Mouse (Mus musculus) intestine, embryonic 15.5 days (tissue): ENCODE measurements at regions not wholly inside any gene's neighbourhood (a gene's known extent, or its start where the extent isn't known, plus 50 kb on each side); places are given as distances from the start of the nearest gene placed in this dataset.
"Not testable (repeated sequence)": the region's sequence is repeated elsewhere in the genome, so short reads cannot be mapped to it uniquely, and the experiment has no call there.

Experiments used
- ATAC-seq: fragments of 200-750 bp; cut with Nextera tagmentation; 2 replicates; pipeline ENCODE4 v1.8.0; 2017; ENCODE audit warnings: moderate TSS enrichment, moderate library complexity
- H3K27ac ChIP-seq: fragments of 300-500 bp; sonication (generic); 2 replicates; pipeline ENCODE4 v1.5.1; 2015; ENCODE audit warnings: mild to moderate bottlenecking, inconsistent platforms
- H3K27me3 ChIP-seq: fragments of 300-500 bp; sonication (generic); replicated peaks from 2 replicates; pipeline ENCODE4 v1.6.1; 2015; ENCODE audit warnings: inconsistent platforms
- H3K36me3 ChIP-seq: fragments of 300-500 bp; sonication (generic); 2 replicates; pipeline ENCODE4 v1.6.1; 2015; ENCODE audit warnings: inconsistent platforms
- H3K4me1 ChIP-seq: fragments of 300-500 bp; sonication (generic); replicated peaks from 2 replicates; pipeline ENCODE4 v1.6.1; 2015; ENCODE audit warnings: inconsistent platforms
- H3K4me2 ChIP-seq: fragments of 300-500 bp; sonication (generic); replicated peaks from 2 replicates; pipeline ENCODE4 v1.6.1; 2015; ENCODE audit warnings: mild to moderate bottlenecking, inconsistent platforms
- H3K4me3 ChIP-seq: fragments of 300-500 bp; sonication (generic); replicated peaks from 2 replicates; pipeline ENCODE4 v1.5.1; 2015; ENCODE audit warnings: inconsistent platforms
- H3K9ac ChIP-seq: fragments of 300-500 bp; sonication (generic); 2 replicates; pipeline ENCODE4 v1.6.1; 2015; ENCODE audit warnings: inconsistent platforms
- H3K9me3 ChIP-seq: fragments of 300-500 bp; sonication (generic); 2 replicates; pipeline ENCODE4 v1.6.1; 2016; ENCODE audit warnings: inconsistent platforms
- WGBS: fragments of 180-500 bp; shearing (Covaris S2); methylation state at CpG from one replicate; pipeline ENCODE4 v1.1.7; 2015; 5-methylcytosine and 5-hydroxymethylcytosine counted together

DNA sequence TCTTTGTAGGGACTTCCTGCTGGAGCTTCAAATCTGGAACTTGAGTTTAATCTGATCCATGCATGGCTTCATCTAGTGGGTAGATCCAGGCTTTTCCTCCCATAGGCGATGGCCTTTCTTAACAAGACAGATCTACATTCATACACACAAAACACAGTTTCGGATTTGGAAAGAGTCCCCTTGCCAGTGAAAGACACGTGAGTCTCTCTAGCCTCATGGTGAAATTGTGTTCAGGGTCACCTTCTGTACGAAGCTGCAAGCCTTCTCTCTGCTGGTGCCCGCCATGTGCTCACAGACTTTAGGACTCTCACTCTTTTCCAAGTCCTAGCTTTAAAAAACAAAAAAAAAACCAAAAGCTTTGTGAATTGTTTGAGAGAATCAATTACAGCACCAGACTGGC is 51.4 kb upstream of the Dlx2 start:
- WGBS, result 77% methylated on average over 5 of the region's 5 CpGs
- Histone ChIP-seq H3K4me2 (no peak overlapping the region), H3K36me3 (no peaks in the 10 kb centered on the region), H3K9ac (no peak overlapping the region), H3K27me3 (no peaks in the 10 kb centered on the region), H3K27ac (no peak overlapping the region), H3K4me3 (no peak overlapping the region), H3K4me1 (no peaks in the 10 kb centered on the region), H3K9me3 (no peaks in the 10 kb centered on the region)
- no peak for ATAC-seq

DNA sequence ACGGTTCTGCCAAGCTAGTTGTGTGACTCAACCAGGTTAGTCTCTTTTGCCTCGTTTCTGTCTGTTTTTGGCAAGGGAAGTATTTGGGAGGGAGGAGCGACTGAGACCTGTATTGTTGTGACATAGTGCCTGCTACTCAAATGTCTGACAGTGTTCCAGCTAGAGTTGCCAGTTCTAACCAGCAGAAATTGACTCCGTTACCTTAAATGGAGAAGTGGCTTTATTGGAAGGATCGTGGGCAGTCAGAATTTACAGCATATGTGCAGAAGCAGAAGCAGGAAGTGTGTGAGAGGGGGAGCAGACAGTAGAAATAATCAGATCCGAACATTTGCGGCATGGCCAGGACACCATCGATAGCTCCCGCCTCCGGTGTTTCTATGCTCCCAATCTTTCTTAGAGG is 51.8 kb upstream of the Dlx2 start:
- Histone ChIP-seq H3K4me2 (peak overlapping the region; percentile 31; the same call in 1 of the 2 replicates), H3K9ac (no peak overlapping the region), H3K9me3 (no peaks in the 10 kb centered on the region), H3K27me3 (no peaks in the 10 kb centered on the region), H3K4me3 (no peak overlapping the region), H3K4me1 (no peaks in the 10 kb centered on the region), H3K27ac (no peak overlapping the region), H3K36me3 (no peaks in the 10 kb centered on the region)
- 56% methylated on average over 10 of the region's 10 CpGs for WGBS
- ATAC-seq, result no peak; the same call in 1 of the 2 replicates

GRCm38 (mm10) chr2:71598778-71599177 is 52.2 kb upstream of the Dlx2 start:
- H3K27ac ChIP-seq, result no peak overlapping the region
- no peaks in the 10 kb centered on the region for H3K36me3 ChIP-seq
- WGBS, result 14% methylated on average over 5 of the region's 5 CpGs
- no peak overlapping the region for H3K4me3 ChIP-seq
- H3K9ac ChIP-seq, result no peak overlapping the region
- H3K4me2 ChIP-seq, result peak overlapping the region; percentile 31; the same call in 1 of the 2 replicates
- peak; percentile 89 for ATAC-seq
- H3K4me1 ChIP-seq, result no peaks in the 10 kb centered on the region
- H3K27me3 ChIP-seq, result no peaks in the 10 kb centered on the region
- no peaks in the 10 kb centered on the region for H3K9me3 ChIP-seq

- 64% methylated on average over 7 of the region's 7 CpGs for WGBS
- H3K4me1 ChIP-seq, result no peaks in the 10 kb centered on the region
- H3K36me3 ChIP-seq, result no peaks in the 10 kb centered on the region
- no peak overlapping the region for H3K4me2 ChIP-seq
- H3K4me3 ChIP-seq, result no peak overlapping the region
- H3K9ac ChIP-seq, result no peak overlapping the region
- no peaks in the 10 kb centered on the region for H3K27me3 ChIP-seq
- ATAC-seq, result no peak
- no peak overlapping the region for H3K27ac ChIP-seq
- no peaks in the 10 kb centered on the region for H3K9me3 ChIP-seq
Observed at GRCm38 (mm10) chr2:71600213-71600612, 53.7 kb upstream of the Dlx2 start.

DNA sequence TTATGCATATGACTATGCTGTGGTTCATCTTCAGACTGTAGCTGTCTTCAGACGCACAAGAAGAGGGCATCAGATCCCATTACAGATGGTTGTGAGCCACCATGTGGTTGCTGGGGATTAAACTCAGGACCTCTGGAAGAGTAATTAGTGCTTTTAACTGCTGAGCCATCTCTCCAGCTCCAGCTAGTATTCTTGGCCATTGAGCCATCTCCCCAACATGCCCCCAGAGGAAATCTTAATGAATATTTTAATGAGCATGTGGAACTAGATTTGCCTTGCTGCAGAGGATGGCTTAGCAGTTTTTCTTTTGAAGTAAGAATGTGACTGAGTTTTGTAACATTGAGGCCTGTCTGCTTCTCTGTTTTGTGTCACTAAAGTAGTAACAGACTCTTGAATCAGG is 54.4 kb upstream of the Dlx2 start:
- 75% methylated on average over 1 of the region's 1 CpGs for WGBS
- no peak for ATAC-seq

GRCm38 (mm10) chr2:71603796-71604195 is 57.2 kb upstream of the Dlx2 start:
- H3K4me1 ChIP-seq, ATAC-seq, H3K4me2 ChIP-seq, H3K9me3 ChIP-seq, H3K27ac ChIP-seq, H3K36me3 ChIP-seq, H3K27me3 ChIP-seq, H3K4me3 ChIP-seq, H3K9ac ChIP-seq: not testable (repeated sequence)
- 80% methylated on average over 8 of the region's 8 CpGs for WGBS

More for the DNA sequence above, 54.4 kb upstream of the Dlx2 start:
- Histone ChIP-seq H3K4me3 (no peak overlapping the region), H3K9ac (no peak overlapping the region), H3K4me1 (no peaks in the 10 kb centered on the region), H3K9me3 (no peaks in the 10 kb centered on the region), H3K27ac (no peak overlapping the region), H3K4me2 (no peak overlapping the region), H3K27me3 (no peaks in the 10 kb centered on the region), H3K36me3 (no peaks in the 10 kb centered on the region)

DNA sequence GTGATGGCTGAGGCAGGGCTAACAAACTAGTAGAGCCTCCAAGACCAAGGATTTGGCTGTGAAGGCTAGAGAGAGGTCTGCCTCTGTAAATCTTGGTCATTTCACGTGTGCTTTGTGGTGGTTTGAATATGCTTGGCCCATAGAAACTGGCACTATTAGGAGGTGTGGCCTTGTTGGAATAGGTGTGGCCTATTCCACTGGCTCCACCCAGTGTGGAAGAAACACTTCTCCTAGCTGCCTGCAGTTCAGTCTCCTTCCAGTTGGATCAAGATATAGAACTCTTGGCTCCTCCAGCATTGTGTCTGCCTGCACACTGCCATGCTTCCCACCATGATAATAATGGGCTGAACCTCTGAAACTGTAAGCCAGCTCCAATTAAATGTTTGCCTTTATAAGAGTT is 59.1 kb upstream of the Dlx2 start:
- WGBS, result 94% methylated on average over 1 of the region's 1 CpGs
- no peak for ATAC-seq
- Histone ChIP-seq H3K4me2 (no peak overlapping the region), H3K36me3 (no peaks in the 10 kb centered on the region), H3K4me1 (no peaks in the 10 kb centered on the region), H3K27me3 (no peaks in the 10 kb centered on the region), H3K4me3 (no peak overlapping the region), H3K27ac (no peak overlapping the region), H3K9ac (no peak overlapping the region), H3K9me3 (no peaks in the 10 kb centered on the region)

DNA sequence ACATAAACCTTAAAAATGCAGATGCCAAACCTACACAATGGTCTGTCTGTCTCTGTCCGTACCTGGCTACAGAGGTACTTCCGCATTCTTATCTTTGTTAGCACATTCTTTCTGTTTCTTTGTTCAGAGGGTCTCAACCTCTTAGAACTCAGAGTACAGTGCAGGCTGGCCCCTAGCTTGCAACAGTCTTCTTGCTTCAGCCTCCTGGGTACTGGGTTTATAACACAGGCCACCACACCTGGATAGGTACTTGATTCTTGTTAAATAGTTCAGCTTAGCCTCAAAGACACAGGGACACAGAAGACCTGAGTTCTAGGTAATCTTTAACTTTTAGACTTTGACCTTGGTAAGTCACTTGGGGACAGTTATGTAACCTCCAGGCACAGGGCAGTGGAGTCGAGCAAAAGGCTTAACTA is 60.5 kb upstream of the Dlx2 start:
- Histone ChIP-seq H3K27me3 (no peaks in the 10 kb centered on the region), H3K27ac (no peak overlapping the region), H3K36me3 (no peaks in the 10 kb centered on the region), H3K4me3 (no peak overlapping the region), H3K4me1 (no peaks in the 10 kb centered on the region), H3K9me3 (no peaks in the 10 kb centered on the region), H3K9ac (no peak overlapping the region), H3K4me2 (no peak overlapping the region)
- ATAC-seq, result peak; percentile 88
- WGBS, result 56% methylated on average over 3 of the region's 3 CpGs

DNA sequence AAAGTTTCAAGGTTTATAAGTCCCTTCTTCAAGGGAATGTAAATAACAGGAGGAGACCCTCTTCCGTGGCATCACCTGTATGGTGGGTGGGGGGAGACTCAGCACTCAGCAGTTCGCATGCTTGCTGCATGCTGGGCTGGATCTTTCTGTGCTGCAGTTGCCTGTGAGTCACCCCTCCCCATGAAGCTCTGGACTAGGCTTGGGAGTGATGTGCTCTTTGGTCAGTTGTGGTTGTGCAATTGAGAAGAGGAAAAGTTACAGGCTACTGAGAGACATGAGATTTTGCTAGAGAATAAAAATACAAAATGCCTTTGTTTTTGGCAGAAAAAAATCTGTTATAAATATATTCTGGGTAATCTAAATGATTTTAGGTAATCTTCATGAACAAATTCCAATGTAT is 66.7 kb upstream of the Dlx2 start:
- Histone ChIP-seq H3K4me1 (no peaks in the 10 kb centered on the region), H3K27me3 (no peaks in the 10 kb centered on the region), H3K4me2 (no peak overlapping the region), H3K4me3 (no peak overlapping the region), H3K36me3 (no peaks in the 10 kb centered on the region), H3K9ac (no peak overlapping the region), H3K9me3 (no peaks in the 10 kb centered on the region), H3K27ac (no peak overlapping the region)
- ATAC-seq, result no peak
- WGBS, result 37% methylated on average over 2 of the region's 2 CpGs

DNA sequence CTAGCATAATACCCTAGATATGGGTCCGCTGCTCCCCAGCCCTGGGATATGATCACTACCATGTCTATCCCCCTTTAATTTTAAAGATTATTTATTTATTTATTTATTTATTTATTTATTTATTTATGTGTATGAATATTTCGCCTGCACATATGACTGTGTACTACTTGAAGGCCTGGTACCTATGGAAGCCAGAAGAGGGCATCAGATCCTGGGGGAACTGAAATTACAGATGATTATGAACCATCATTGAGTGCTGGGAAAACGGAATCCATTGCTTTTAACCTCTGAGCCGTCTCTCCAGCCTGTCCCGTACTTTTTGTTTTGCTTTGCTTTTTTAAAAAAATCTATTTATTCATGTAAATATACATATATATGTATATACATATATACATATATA is 70.0 kb upstream of the Dlx2 start:
- no peak for ATAC-seq
- Histone ChIP-seq H3K9ac (no peak overlapping the region), H3K27me3 (no peaks in the 10 kb centered on the region), H3K9me3 (no peaks in the 10 kb centered on the region), H3K36me3 (no peaks in the 10 kb centered on the region), H3K4me3 (no peak overlapping the region), H3K4me1 (no peaks in the 10 kb centered on the region), H3K27ac (no peak overlapping the region), H3K4me2 (no peak overlapping the region)
- WGBS, result 86% methylated on average over 5 of the region's 5 CpGs

DNA sequence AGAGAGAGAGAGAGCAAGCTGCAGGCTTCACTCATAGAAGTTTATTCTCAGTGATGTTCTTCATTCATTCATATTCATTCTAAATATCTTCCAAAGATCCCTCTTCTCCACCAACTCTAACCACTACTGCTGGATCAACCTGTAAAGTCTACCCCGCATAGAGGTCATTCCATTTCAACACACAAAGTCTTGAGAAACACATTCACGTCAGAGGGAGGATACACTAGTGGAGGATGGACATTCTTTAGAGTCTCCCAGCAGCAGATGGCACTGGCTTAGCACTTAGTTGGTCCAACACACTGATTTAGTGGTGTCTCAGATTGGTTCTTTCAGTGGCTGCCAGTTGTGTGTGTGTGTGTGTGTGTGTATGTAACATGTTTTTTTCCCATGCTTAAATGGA is 74.9 kb upstream of the Dlx2 start:
- Histone ChIP-seq H3K4me1 (0 out of 2 replicates have a peak, but pooled peaks cover 3% of the 10 kb centered on the region), H3K4me2 (no peak overlapping the region), H3K27me3 (no peaks in the 10 kb centered on the region), H3K4me3 (no peak overlapping the region), H3K9ac (no peak overlapping the region), H3K27ac (no peak overlapping the region), H3K36me3 (no peaks in the 10 kb centered on the region), H3K9me3 (no peaks in the 10 kb centered on the region)
- ATAC-seq, result no peak
- WGBS, result 88% methylated on average over 2 of the region's 2 CpGs

DNA sequence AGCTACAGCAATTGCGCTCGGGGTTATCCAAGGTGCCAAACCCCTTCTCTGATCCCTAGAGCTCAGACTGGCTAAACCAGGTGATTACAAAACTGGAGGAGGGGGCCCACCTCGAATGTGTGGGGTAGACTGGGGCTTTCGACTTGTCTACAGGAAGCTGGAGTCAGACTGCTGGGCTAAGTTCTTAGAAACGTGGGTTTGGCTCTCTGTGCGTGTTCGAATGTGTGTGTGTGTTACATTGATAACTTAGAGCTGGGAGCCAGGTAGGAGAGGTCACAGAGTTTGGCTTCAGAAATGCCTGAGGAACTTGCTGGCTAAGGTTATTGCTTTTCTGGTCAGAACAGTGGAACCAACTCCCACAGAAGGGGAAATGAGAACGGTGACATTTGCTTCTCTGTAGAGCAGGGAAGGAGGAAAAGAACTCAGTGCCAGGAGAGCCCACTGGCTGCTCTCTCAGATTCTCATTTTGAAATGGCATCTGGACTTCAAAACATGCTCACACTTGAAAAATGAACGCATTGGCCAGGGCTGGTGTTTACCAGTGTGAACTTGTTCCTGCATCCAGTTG is 76.1 kb upstream of the Dlx2 start:
- no peak for ATAC-seq
- 62% methylated on average over 9 of the region's 9 CpGs for WGBS

GRCm38 (mm10) chr2:71623134-71623533 is 76.6 kb upstream of the Dlx2 start:
- no peak for ATAC-seq
- no peak overlapping the region for H3K27ac ChIP-seq
- WGBS, result 66% methylated on average over 2 of the region's 2 CpGs
- no peaks in the 10 kb centered on the region for H3K27me3 ChIP-seq
- no peak overlapping the region for H3K9ac ChIP-seq
- no peak overlapping the region for H3K4me2 ChIP-seq
- no peak overlapping the region for H3K4me3 ChIP-seq
- no peaks in the 10 kb centered on the region for H3K36me3 ChIP-seq
- H3K9me3 ChIP-seq, result no peaks in the 10 kb centered on the region
- H3K4me1 ChIP-seq, result peaks cover 11% of the 10 kb centered on the region; the same call in 1 of the 2 replicates

More for the DNA sequence above, 76.1 kb upstream of the Dlx2 start:
- H3K27ac ChIP-seq, result no peak overlapping the region
- H3K4me1 ChIP-seq, result peaks cover 11% of the 10 kb centered on the region; the same call in 1 of the 2 replicates
- no peaks in the 10 kb centered on the region for H3K27me3 ChIP-seq
- no peak overlapping the region for H3K4me2 ChIP-seq
- no peaks in the 10 kb centered on the region for H3K9me3 ChIP-seq
- H3K4me3 ChIP-seq, result no peak overlapping the region
- no peak overlapping the region for H3K9ac ChIP-seq
- H3K36me3 ChIP-seq, result no peaks in the 10 kb centered on the region
